Mouse (Mus musculus) heart, adult 18-20 months (tissue): ENCODE data around the gene 2610002M06Rik. TPM values are rescaled to one million over a fixed set of nuclear protein-coding genes. Genes with fewer than 3 reads are reported as not detected.

Experiments
- DNase-seq, 2 experiments: peaks; one replicate each; pipeline ENCODE4 v3.0.0; 2021 to 2022; ENCODE audit warnings: mixed read lengths in 1 of 2
- long read RNA-seq, 2 experiments: library from polyadenylated mRNA; stranded (forward); transcript quantifications; one replicate each; pipeline ENCODE4 v2.0.0; 2021
- total RNA-seq, 2 experiments: library from RNA; stranded (reverse); gene quantifications; 2 replicates each; pipeline ENCODE4 v1.2.3; 2021

The 2610002M06Rik gene
- total RNA-seq, result 1 to 10 TPM; 5.5 to 6.6 TPM
- long read RNA-seq, experiment 1, full-length matches to known transcripts, result 3 of 4 reads
- long read RNA-seq, experiment 1, partial matches to known transcripts, result 0 of 4 reads
- long read RNA-seq, experiment 1, other reads (novel, unspliced or antisense), result 1 of 4 reads
- long read RNA-seq, experiment 2, full-length matches to known transcripts, result 3 of 4 reads
- long read RNA-seq, experiment 2, partial matches to known transcripts, result 0 of 4 reads
- long read RNA-seq, experiment 2, other reads (novel, unspliced or antisense), result 1 of 4 reads

GRCm38 (mm10) chrX:107816218-107816554 lies at the start of gene 2610002M06Rik:
2610002M06Rik (minus strand) TSS chrX:107816334.
- peak; percentile 90 to 91 for DNase-seq

DNA sequence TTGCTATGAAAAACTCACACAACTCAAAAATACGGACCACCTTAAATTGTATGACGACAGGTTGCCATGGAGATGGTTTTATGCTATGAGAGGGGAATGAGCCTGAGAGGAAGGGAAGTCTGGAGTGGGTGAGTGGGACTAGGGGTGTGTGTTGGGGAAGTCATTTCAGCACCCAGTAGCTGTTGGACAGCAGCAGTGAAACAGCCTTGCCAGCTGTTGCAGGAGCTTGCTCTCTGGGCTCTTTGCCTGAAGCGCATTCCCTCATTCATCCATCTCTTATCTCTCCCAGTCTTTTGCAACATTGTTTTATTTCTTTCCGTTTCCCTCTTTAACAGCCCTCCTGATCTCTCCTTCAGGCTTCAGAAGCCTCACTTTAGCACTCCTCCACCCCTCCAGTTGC lies 42.0 kb upstream of the 2610002M06Rik start:
- DNase-seq, result no peak

- DNase-seq, result no peak
Measured at GRCm38 (mm10) chrX:107816726-107817125, 592 bp upstream of the 2610002M06Rik start.

DNA sequence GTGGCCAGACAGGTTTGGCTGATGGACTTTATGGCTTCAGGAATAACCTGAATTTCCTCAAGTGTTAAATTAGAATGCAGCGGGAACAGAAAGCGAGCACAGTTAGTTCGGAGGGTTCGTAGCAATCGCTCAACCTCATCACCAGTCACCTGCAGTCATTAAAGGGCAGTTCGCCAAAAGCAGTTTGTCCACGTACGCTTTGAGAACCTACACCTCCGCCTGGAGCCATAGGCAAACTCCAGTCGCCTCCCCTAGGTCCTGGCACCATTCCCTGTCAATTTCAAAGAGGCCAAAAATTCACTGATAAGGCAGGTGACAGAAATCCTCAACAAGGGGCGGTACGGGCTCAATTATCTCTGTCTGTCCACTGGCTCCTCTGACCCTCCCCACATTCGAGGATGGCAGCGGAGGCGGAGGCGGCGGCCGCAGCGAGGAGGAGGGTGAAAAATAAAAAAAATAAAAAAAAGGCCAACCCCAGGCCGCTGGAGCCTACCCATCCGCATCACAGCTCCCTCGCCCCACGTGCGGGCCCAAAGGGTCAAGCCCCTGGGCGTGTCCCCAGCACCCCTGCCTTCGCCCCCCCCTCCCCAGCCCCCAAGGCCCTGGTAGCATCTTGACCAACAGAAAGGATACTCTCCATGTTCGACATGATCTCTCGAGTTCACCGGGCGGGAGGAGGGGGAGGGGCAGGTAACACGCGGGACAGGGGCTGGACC lies 474 bp downstream of the 2610002M06Rik start:
- DNase-seq, result peak; percentile 7 to 42

- no peak for DNase-seq
Measured at GRCm38 (mm10) chrX:107812120-107812519, 4.0 kb downstream of the 2610002M06Rik start.

DNA sequence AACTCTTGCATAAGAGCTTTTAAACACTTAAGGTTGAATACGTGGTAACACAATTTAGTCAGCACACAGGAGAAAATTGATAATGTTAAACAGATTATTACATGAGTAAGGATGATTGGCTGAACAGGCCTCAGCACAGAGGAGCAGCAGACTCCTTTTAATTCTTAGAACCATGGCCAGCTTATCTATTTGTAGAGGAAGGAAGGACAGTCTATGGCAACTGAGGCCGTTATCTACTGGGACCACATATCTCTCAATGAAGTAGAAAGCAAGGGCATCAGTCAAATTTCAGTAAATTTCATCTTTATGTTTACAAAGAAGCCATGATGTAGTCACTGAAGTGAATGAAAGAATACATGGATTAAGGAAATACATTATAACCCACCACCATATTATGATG lies 19.2 kb downstream of the 2610002M06Rik start:
- no peak for DNase-seq

GRCm38 (mm10) chrX:107795785-107796184 lies 20.3 kb downstream of the 2610002M06Rik start:
- no peak for DNase-seq

DNA sequence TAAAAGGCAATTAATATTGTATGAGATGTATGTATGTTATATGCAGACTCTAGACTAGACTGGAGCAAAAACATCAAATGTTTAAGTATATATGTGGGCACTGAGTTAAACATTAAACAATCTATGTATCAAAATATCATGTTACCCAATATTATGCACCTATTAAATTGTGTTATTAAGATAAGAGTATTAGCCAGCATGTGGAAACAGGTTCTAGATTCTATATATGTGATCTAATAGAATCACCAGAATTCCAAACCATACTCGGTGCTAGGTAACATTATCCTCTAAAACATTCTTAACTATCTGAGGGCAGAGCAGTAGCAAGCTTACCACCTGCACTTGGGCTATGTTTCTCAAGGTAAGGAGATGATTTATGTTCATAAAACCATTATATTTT lies 23.8 kb downstream of the 2610002M06Rik start, which contains the start of gene Tent5d:
Gene Tent5d, plus strand, starts transcription at position 301 of the 400 bp plus-strand sequence.
- DNase-seq, result no peak

- no peak for DNase-seq
Measured at GRCm38 (mm10) chrX:107790750-107791493, 25.2 kb downstream of the 2610002M06Rik start.

DNA sequence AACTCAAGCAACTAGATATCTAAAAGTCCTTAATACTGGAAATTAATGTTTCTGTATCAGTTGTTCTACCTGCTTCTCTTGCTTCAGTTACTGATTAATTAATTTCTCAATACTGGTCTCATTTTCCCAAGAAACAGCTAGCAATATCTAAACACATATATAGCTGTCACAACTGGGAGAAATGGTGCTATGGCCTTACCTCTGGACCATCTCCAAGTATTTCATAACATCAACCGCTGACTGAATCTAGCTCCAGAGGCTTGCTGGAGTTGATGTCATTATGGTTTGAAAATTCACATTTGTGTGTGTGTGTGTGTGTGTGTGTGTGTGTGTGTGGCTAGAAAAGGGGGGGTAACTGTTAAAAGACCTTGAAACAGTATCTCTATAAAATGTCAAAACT lies 26.0 kb downstream of the 2610002M06Rik start:
- no peak for DNase-seq

GRCm38 (mm10) chrX:107767896-107768295 lies 48.2 kb downstream of the 2610002M06Rik start:
- no peak for DNase-seq

Other genes with a start within 250 kb of the 2610002M06Rik start
- not detected for gene Tbx22, start 148.4 kb downstream of the 2610002M06Rik start, total RNA-seq
- not detected for gene Tent5d, start 23.7 kb downstream of the 2610002M06Rik start, total RNA-seq
- not detected for gene Gm732, start 132.1 kb upstream of the 2610002M06Rik start, total RNA-seq